ENCODE assay signal across 25 mouse cellular contexts in genomic region chr3:107562104-107562503, GRCm38 (mm10). TPM values are rescaled to one million over a fixed set of nuclear protein-coding genes. Genes with fewer than 3 reads are reported as not detected.
"Had no signal": no experiment of that assay in that cellular context is flagged by ENCODE, and none has a peak within 500 bp of the region (broad histone marks: within the 10 kb centered on the region; RNA-seq: fewer than 3 reads in every experiment).

No protein-coding gene starts in this region.

- H3K4me1 ChIP-seq: liver, embryonic 13.5 days; stomach, embryonic 15.5 days had no signal

- H3K27ac ChIP-seq: liver, embryonic 13.5 days; midbrain, embryonic 12.5 days; neural tube, embryonic 13.5 days; stomach, embryonic 15.5 days had no signal

- H3K27me3 ChIP-seq: stomach, embryonic 15.5 days had no signal

- H3K4me2 ChIP-seq: liver, embryonic 13.5 days; midbrain, embryonic 12.5 days; neural tube, embryonic 13.5 days; stomach, embryonic 15.5 days had no signal

- H3K4me3 ChIP-seq: liver, embryonic 13.5 days; midbrain, embryonic 12.5 days; myocyte; neural tube, embryonic 13.5 days; stomach, embryonic 15.5 days had no signal

- H3K9ac ChIP-seq: liver, embryonic 13.5 days; midbrain, embryonic 12.5 days; neural tube, embryonic 13.5 days; stomach, embryonic 15.5 days had no signal

- H3K9me3 ChIP-seq: liver, embryonic 13.5 days; midbrain, embryonic 12.5 days; neural tube, embryonic 13.5 days; stomach, embryonic 15.5 days had no signal

- DNase-seq: kidney, adult 8-10 months; kidney, postnatal 36 days; layer of hippocampus, adult 9-11 months; liver, embryonic 13.5 days; lung, adult 2 months; lung, postnatal 14 days; right cerebral cortex, postnatal 25 days; spleen, adult 18-20 months; thymus, postnatal 25 days had no signal

- ATAC-seq: intestine, postnatal 0 days had no signal

- H3K36me3 ChIP-seq: liver, embryonic 13.5 days; midbrain, embryonic 12.5 days; neural tube, embryonic 13.5 days; stomach, embryonic 15.5 days had no signal

RNA-seq across cellular contexts. Expression of gene Ubl4b, which starts 7.2 kb away (rescaled TPM):
- total RNA-seq: layer of hippocampus, postnatal 25 days; left cerebral cortex, adult 18-20 months; liver, adult 2 months; megakaryocyte progenitor cell, adult 5-6 weeks; megakaryocyte-erythroid progenitor cell, adult 5-6 weeks; neutrophil, adult 5-6 weeks had no signal
- polyA plus RNA-seq: intestine, embryonic 14.5 days; intestine, postnatal 0 days; kidney, embryonic 16.5 days; liver, adult 2 months; liver, embryonic 13.5 days; liver, embryonic 16.5 days; lung, adult 2 months; lung, embryonic 16.5 days; midbrain, embryonic 12.5 days; myocyte; neural tube, embryonic 13.5 days; stomach, embryonic 15.5 days; thymus, postnatal 0 days had no signal

RNA-seq across cellular contexts. Expression of gene Alx3, which starts 32.7 kb away (rescaled TPM):
- total RNA-seq: liver, adult 2 months; megakaryocyte progenitor cell, adult 5-6 weeks; megakaryocyte-erythroid progenitor cell, adult 5-6 weeks; neutrophil, adult 5-6 weeks had no signal
- polyA plus RNA-seq: intestine, embryonic 14.5 days; intestine, postnatal 0 days; kidney, embryonic 16.5 days; liver, adult 2 months; lung, adult 2 months; myocyte; neural tube, embryonic 13.5 days; stomach, embryonic 15.5 days had no signal

RNA-seq across cellular contexts. Expression of gene Slc6a17, which starts 44.3 kb away (rescaled TPM):
- total RNA-seq: liver, adult 2 months; megakaryocyte progenitor cell, adult 5-6 weeks; megakaryocyte-erythroid progenitor cell, adult 5-6 weeks had no signal
